Mouse (Mus musculus): ENCODE measurements around the gene Slc41a2. TPM values are rescaled to one million over a fixed set of nuclear protein-coding genes. Genes with fewer than 3 reads are reported as not detected.

The Slc41a2 gene
- polyA plus RNA-seq, 2 experiments, result 0.06 to 0.14 TPM

DNA sequence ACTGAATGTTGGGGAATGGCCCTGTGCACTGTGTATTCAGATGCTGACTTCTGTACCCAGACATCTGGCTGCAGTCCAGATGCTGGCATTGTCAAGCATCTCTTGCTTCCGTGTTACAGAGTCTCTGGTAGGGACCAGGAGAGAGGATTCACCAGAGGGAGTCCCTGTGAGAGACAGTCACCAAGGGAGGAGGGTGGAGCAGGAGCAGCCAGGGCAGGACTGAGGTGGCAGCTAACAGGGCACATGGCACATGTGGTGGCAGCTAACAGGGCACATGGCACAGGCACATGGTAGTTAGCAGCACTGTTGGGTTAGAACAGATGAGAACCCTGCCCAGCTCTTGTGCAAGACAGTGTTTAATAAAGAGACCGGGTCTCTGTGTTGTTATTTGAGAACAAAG lies 73.6 kb downstream of the Slc41a2 start:
- H3K36me3 ChIP-seq (replicated peaks; ENCODE audit: control insufficient read depth, insufficient read depth, low read depth), result no peaks in the 10 kb centered on the region
- H3K27me3 ChIP-seq (ENCODE audit: control insufficient read depth, insufficient read depth, low read length), result no peaks in the 10 kb centered on the region
- no peaks in the 10 kb centered on the region for H3K4me1 ChIP-seq (replicated peaks; ENCODE audit: control insufficient read depth in 2 of 2, insufficient read depth in 2 of 2, low read length in 1 of 2)
- 36% methylated on average over 2 of the region's 2 CpGs for WGBS (ENCODE audit: insufficient replicate concordance)
- no peak for TF ChIP-seq EP300 (IDR thresholded peaks at IDR 0.05; ENCODE audit: low read depth)
- no peak for TF ChIP-seq CTCF (IDR thresholded peaks at IDR 0.05; ENCODE audit: low read depth)
- DNase-seq (ENCODE audit: low read depth in 3 of 3, low spot score in 3 of 3) (no peak), ATAC-seq (ENCODE audit: insufficient read depth) (no peak)
- H3K27ac ChIP-seq, result no peak overlapping the region
- H3K9ac ChIP-seq (replicated peaks), result no peak overlapping the region
- H3K9me3 ChIP-seq (ENCODE audit: control insufficient read depth, low read length), result no peaks in the 10 kb centered on the region
- H3K4me3 ChIP-seq (ENCODE audit: insufficient read depth in 1 of 2, low read depth in 2 of 2, low read length in 2 of 2), result no peak overlapping the region
- no peak overlapping the region for H3K4me2 ChIP-seq (ENCODE audit: low read depth)

DNA sequence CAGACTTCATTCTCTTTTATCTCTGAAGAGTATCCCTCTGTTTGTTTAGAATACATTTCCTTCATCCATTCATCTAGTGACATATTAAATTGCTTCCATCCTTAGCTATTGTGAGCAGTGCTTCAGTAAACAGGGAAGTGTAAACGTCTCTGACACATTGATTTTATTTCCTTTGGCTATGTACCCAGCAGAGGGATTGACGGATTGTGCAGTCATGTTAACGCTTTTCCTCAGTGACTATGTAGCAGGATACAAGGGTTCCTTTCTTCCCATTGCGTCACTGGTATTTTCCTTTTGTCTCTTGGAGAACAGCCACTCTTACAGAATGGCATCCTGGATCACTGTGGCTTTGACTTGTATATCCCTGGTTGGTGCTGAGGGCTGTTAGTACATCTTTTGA lies 76.4 kb downstream of the Slc41a2 start:
- no peaks in the 10 kb centered on the region for H3K27me3 ChIP-seq (ENCODE audit: control insufficient read depth, insufficient read depth, low read length)
- no peak overlapping the region for H3K4me2 ChIP-seq (ENCODE audit: low read depth)
- H3K9me3 ChIP-seq (ENCODE audit: control insufficient read depth, low read length), result no peaks in the 10 kb centered on the region
- TF ChIP-seq EP300 (IDR thresholded peaks at IDR 0.05; ENCODE audit: low read depth) (no peak), CTCF (IDR thresholded peaks at IDR 0.05; ENCODE audit: low read depth) (no peak)
- H3K4me1 ChIP-seq (replicated peaks; ENCODE audit: control insufficient read depth in 2 of 2, insufficient read depth in 2 of 2, low read length in 1 of 2), result no peaks in the 10 kb centered on the region
- ATAC-seq (ENCODE audit: insufficient read depth), result no peak
- H3K4me3 ChIP-seq (ENCODE audit: insufficient read depth in 1 of 2, low read depth in 2 of 2, low read length in 2 of 2), result no peak overlapping the region
- no peak overlapping the region for H3K9ac ChIP-seq (replicated peaks)
- DNase-seq (ENCODE audit: low read depth in 3 of 3, low spot score in 3 of 3), result no peak
- H3K27ac ChIP-seq, result no peak overlapping the region
- WGBS (ENCODE audit: insufficient replicate concordance), result 47% methylated on average over 4 of the region's 4 CpGs
- no peaks in the 10 kb centered on the region for H3K36me3 ChIP-seq (replicated peaks; ENCODE audit: control insufficient read depth, insufficient read depth, low read depth)

DNA sequence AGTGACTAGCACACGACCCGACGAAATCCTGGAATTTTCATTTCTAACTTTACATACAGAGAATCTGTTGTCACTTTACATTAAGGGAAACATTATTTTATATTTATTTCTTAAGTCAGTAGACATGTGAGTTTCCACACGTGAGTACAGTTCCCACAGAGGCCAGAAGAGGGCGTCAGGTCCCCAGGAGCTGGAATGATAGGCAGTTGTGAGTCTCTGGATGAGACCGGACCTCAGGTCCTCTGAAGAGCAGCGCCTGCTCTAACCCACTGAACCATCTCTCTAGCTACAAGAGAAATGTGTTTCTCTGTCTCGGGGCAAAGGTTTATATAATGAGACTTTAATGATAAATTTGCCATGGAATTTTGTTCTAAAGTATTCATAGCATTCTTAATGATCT lies 86.3 kb downstream of the Slc41a2 start:
- no peaks in the 10 kb centered on the region for H3K27me3 ChIP-seq (ENCODE audit: control insufficient read depth, insufficient read depth, low read length)
- peak in 2 of 3 experiments; percentile 3 to 13 for DNase-seq (ENCODE audit: low read depth in 3 of 3, low spot score in 3 of 3)
- no peak overlapping the region for H3K4me2 ChIP-seq (ENCODE audit: low read depth)
- H3K36me3 ChIP-seq (replicated peaks; ENCODE audit: control insufficient read depth, insufficient read depth, low read depth), result no peaks in the 10 kb centered on the region
- TF ChIP-seq CTCF (IDR thresholded peaks at IDR 0.05; ENCODE audit: low read depth) (peak; percentile 56), EP300 (IDR thresholded peaks at IDR 0.05; ENCODE audit: low read depth) (no peak)
- ATAC-seq (ENCODE audit: insufficient read depth), result no peak
- no peak overlapping the region for H3K4me3 ChIP-seq (ENCODE audit: insufficient read depth in 1 of 2, low read depth in 2 of 2, low read length in 2 of 2)
- no peaks in the 10 kb centered on the region for H3K4me1 ChIP-seq (replicated peaks; ENCODE audit: control insufficient read depth in 2 of 2, insufficient read depth in 2 of 2, low read length in 1 of 2)
- no peak overlapping the region for H3K9ac ChIP-seq (replicated peaks)
- WGBS (ENCODE audit: insufficient replicate concordance), result 45% methylated on average over 8 of the region's 8 CpGs
- no peak overlapping the region for H3K27ac ChIP-seq
- no peaks in the 10 kb centered on the region for H3K9me3 ChIP-seq (ENCODE audit: control insufficient read depth, low read length)

DNA sequence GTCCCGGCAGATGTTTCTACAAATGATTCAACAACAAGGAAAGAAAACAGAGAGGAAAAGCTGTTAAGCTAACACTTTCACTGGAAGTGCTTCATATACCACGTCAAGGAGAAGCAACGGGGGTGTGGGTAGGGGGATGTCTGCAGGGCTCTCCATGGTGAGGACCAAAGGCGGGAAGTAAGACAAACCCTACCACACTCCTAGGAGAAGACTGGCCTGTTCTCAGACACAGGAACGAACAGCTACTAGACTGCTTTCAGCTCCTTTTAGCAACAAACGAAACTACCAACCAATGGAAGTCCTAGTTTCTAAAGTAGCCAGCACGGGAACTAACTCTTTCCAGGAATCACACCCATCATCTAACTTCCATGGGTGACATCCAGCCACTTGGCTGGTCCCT lies 89.6 kb downstream of the Slc41a2 start:
- H3K9me3 ChIP-seq (ENCODE audit: control insufficient read depth, low read length), result no peaks in the 10 kb centered on the region
- no peak for ATAC-seq (ENCODE audit: insufficient read depth)
- no peaks in the 10 kb centered on the region for H3K27me3 ChIP-seq (ENCODE audit: control insufficient read depth, insufficient read depth, low read length)
- no peak for DNase-seq (ENCODE audit: low read depth in 3 of 3, low spot score in 3 of 3)
- H3K4me3 ChIP-seq (ENCODE audit: insufficient read depth in 1 of 2, low read depth in 2 of 2, low read length in 2 of 2), result no peak overlapping the region
- WGBS (ENCODE audit: insufficient replicate concordance), result 66% methylated on average over 7 of the region's 7 CpGs
- no peaks in the 10 kb centered on the region for H3K36me3 ChIP-seq (replicated peaks; ENCODE audit: control insufficient read depth, insufficient read depth, low read depth)
- H3K9ac ChIP-seq (replicated peaks), result no peak overlapping the region
- no peaks in the 10 kb centered on the region; a peak in 1 of 4 replicates for H3K4me1 ChIP-seq (replicated peaks; ENCODE audit: control insufficient read depth in 2 of 2, insufficient read depth in 2 of 2, low read length in 1 of 2)
- H3K27ac ChIP-seq, result no peak overlapping the region
- TF ChIP-seq EP300 (IDR thresholded peaks at IDR 0.05; ENCODE audit: low read depth) (no peak), CTCF (IDR thresholded peaks at IDR 0.05; ENCODE audit: low read depth) (no peak)
- no peak overlapping the region for H3K4me2 ChIP-seq (ENCODE audit: low read depth)

DNA sequence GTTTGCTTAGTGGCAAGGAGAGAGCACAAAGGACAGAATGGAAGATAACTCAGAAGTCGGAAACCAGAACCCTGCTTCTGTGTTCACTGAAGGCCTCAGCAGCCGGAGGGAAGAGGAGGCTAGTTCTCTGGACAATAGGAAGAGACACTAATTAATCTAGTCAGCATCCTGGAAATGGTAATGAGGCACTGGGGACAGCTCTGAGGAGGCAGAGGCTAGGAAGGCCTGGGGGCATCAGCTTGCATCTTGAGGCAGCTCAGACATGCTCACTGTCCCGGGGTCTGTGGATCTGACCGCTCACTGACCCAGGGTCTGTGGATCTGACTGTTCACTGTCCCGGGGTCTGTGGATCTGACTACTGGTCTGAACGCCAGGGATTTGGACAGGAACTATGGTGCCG lies 92.0 kb downstream of the Slc41a2 start:
- Histone ChIP-seq H3K4me1 (replicated peaks; ENCODE audit: control insufficient read depth in 2 of 2, insufficient read depth in 2 of 2, low read length in 1 of 2) (no peaks in the 10 kb centered on the region; a peak in 1 of 4 replicates), H3K27me3 (ENCODE audit: control insufficient read depth, insufficient read depth, low read length) (no peaks in the 10 kb centered on the region), H3K36me3 (replicated peaks; ENCODE audit: control insufficient read depth, insufficient read depth, low read depth) (no peaks in the 10 kb centered on the region), H3K27ac (no peak overlapping the region), H3K4me3 (ENCODE audit: insufficient read depth in 1 of 2, low read depth in 2 of 2, low read length in 2 of 2) (no peak overlapping the region), H3K9ac (replicated peaks) (no peak overlapping the region), H3K4me2 (ENCODE audit: low read depth) (no peak overlapping the region), H3K9me3 (ENCODE audit: control insufficient read depth, low read length) (no peaks in the 10 kb centered on the region)
- ATAC-seq (ENCODE audit: insufficient read depth) (no peak), DNase-seq (ENCODE audit: low read depth in 3 of 3, low spot score in 3 of 3) (no peak)
- WGBS (ENCODE audit: insufficient replicate concordance), result 71% methylated on average over 7 of the region's 7 CpGs
- no peak for TF ChIP-seq CTCF (IDR thresholded peaks at IDR 0.05; ENCODE audit: low read depth)
- no peak for TF ChIP-seq EP300 (IDR thresholded peaks at IDR 0.05; ENCODE audit: low read depth)

All from liver, embryonic 14.5 days (tissue).